Mouse (Mus musculus) midbrain, embryonic 15.5 days (tissue): ENCODE measurements around the gene Dync1i2. TPM values are rescaled to one million over a fixed set of nuclear protein-coding genes. Genes with fewer than 3 reads are reported as not detected.

Experiments used
- ATAC-seq: fragments of 200-750 bp; cut with Nextera tagmentation; replicated peaks from 2 replicates; pipeline ENCODE4 v1.8.0; 2017; ENCODE audit warnings: moderate TSS enrichment
- H3K27ac ChIP-seq: fragments of 300-500 bp; sonication (generic); 2 replicates; pipeline ENCODE4 v1.5.1; 2015; ENCODE audit warnings: mild to moderate bottlenecking, inconsistent platforms
- H3K27me3 ChIP-seq: fragments of 300-500 bp; sonication (generic); replicated peaks from 2 replicates; pipeline ENCODE4 v1.6.1; 2015; ENCODE audit warnings: inconsistent platforms
- H3K36me3 ChIP-seq: fragments of 300-500 bp; sonication (generic); replicated peaks from 2 replicates; pipeline ENCODE4 v1.6.1; 2015; ENCODE audit warnings: inconsistent platforms
- H3K4me1 ChIP-seq: fragments of 300-500 bp; sonication (generic); 2 replicates; pipeline ENCODE4 v1.6.1; 2015; ENCODE audit warnings: inconsistent platforms
- H3K4me2 ChIP-seq: fragments of 300-500 bp; sonication (generic); 2 replicates; pipeline ENCODE4 v1.6.1; 2015; ENCODE audit warnings: inconsistent platforms, mild to moderate bottlenecking, moderate library complexity
- H3K4me3 ChIP-seq: fragments of 300-500 bp; sonication (generic); 2 replicates; pipeline ENCODE4 v1.5.1; 2015; ENCODE audit warnings: mild to moderate bottlenecking, inconsistent platforms
- H3K9ac ChIP-seq: fragments of 300-500 bp; sonication (generic); 2 replicates; pipeline ENCODE4 v1.6.1; 2015; ENCODE audit warnings: mild to moderate bottlenecking, inconsistent platforms
- H3K9me3 ChIP-seq: fragments of 300-500 bp; sonication (generic); 2 replicates; pipeline ENCODE4 v1.6.1; 2016; ENCODE audit warnings: inconsistent platforms
- WGBS: fragments of 180-500 bp; shearing (Covaris S2); methylation state at CpG from one replicate; pipeline ENCODE4 v1.1.7; 2015; ENCODE audit warnings: mixed read lengths; 5-methylcytosine and 5-hydroxymethylcytosine counted together
- polyA plus RNA-seq: library from polyadenylated mRNA; unstranded; fragments of >200 nt; fragmentation: Nextera tagmentation; extraction: Ambion mirVana; gene quantifications from 2 replicates; pipeline ENCODE4 v1.2.1, GENCODE M21; 2015

The Dync1i2 gene
- polyA plus RNA-seq: 171 and 181 TPM in 2 replicates

GRCm38 (mm10) chr2:71211591-71212359, at the start of gene Dync1i2:
Dync1i2 (plus strand) TSS chr2:71211706.
- Histone ChIP-seq H3K9ac (peak within 1 kb of the TSS; percentile 91), H3K4me1 (peaks cover 16% of the 10 kb centered on the region), H3K4me2 (peak within 1 kb of the TSS; percentile 58), H3K27me3 (no peaks in the 10 kb centered on the region), H3K27ac (peak within 1 kb of the TSS; percentile 91), H3K36me3 (peaks cover 2% of the 10 kb centered on the region; the same call in 1 of the 2 replicates), H3K9me3 (no peaks in the 10 kb centered on the region), H3K4me3 (peak within 1 kb of the TSS; percentile 84)
- ATAC-seq: peak; percentile 100
- under 1% methylated on average over 57 of the region's 57 CpGs for WGBS

DNA sequence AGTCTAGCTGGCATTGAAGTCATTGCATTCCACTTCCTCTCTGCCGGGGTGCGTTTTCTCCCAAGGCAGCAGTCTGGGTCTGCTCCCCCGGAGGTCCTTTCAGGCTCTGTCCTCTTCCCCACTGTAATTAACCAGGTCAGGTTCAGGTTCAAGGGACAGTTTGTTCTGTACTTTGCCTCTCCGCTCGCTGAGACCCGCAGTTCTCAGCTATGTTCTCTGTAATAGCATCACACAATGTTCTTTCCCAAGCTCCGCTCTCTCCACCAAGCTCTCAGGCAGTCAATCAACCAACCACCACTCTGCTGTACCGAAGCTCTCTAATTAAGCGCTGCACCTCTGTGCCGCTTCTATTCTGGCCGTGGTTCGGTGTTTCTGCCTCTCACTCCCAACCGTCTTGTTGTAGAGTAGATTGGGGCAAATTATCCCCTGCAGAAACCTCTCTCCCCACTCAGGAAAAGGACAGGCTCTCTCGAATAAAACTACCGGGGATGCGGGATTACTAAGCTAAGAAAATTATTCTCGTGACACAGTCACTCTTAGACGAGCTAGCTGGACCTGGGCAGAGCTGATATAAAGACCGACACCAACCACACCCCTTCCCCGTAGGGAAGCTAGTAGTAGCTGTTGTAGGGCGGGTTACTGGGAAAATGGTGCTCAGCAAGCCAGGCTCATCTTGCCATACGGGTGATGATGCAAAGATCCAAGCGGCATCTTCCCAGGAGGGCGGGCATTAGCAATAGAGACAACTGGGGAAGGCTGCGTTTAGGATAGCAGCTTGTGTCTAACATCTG, 48.5 kb upstream of the Dync1i2 start:
- H3K4me1 ChIP-seq: peaks cover 13% of the 10 kb centered on the region
- no peak overlapping the region for H3K4me2 ChIP-seq
- 83% methylated on average over 25 of the region's 25 CpGs for WGBS
- H3K9me3 ChIP-seq: no peaks in the 10 kb centered on the region
- no peak for ATAC-seq
- no peaks in the 10 kb centered on the region for H3K36me3 ChIP-seq
- H3K4me3 ChIP-seq: no peak overlapping the region
- H3K27ac ChIP-seq: no peak overlapping the region
- H3K9ac ChIP-seq: no peak overlapping the region
- no peaks in the 10 kb centered on the region for H3K27me3 ChIP-seq

GRCm38 (mm10) chr2:71167211-71167610, 44.3 kb upstream of the Dync1i2 start:
- no peak overlapping the region for H3K4me2 ChIP-seq
- WGBS: 86% methylated on average over 4 of the region's 4 CpGs
- peaks cover 9% of the 10 kb centered on the region; the same call in 1 of the 2 replicates for H3K4me1 ChIP-seq
- no peaks in the 10 kb centered on the region for H3K9me3 ChIP-seq
- no peak overlapping the region for H3K4me3 ChIP-seq
- H3K36me3 ChIP-seq: no peaks in the 10 kb centered on the region
- no peaks in the 10 kb centered on the region for H3K27me3 ChIP-seq
- H3K9ac ChIP-seq: no peak overlapping the region
- no peak overlapping the region for H3K27ac ChIP-seq
- ATAC-seq: no peak

- Histone ChIP-seq H3K9ac (no peak overlapping the region), H3K4me1 (peaks cover 9% of the 10 kb centered on the region; the same call in 1 of the 2 replicates), H3K4me2 (0 out of 2 replicates have a peak overlapping the region, but pooled peaks have one; percentile 6), H3K27ac (no peak overlapping the region; the same call in 1 of the 2 replicates), H3K9me3 (no peaks in the 10 kb centered on the region), H3K4me3 (no peak overlapping the region), H3K27me3 (no peaks in the 10 kb centered on the region), H3K36me3 (no peaks in the 10 kb centered on the region)
- ATAC-seq: no peak
- WGBS: 9% methylated on average over 10 of the region's 10 CpGs
Observed at GRCm38 (mm10) chr2:71168461-71169021, 43.0 kb upstream of the Dync1i2 start.

- Histone ChIP-seq H3K36me3 (no peaks in the 10 kb centered on the region), H3K27ac (no peak overlapping the region), H3K9ac (no peak overlapping the region), H3K4me1 (peaks cover 9% of the 10 kb centered on the region; the same call in 1 of the 2 replicates), H3K4me3 (no peak overlapping the region), H3K27me3 (no peaks in the 10 kb centered on the region), H3K4me2 (no peak overlapping the region), H3K9me3 (no peaks in the 10 kb centered on the region)
- no peak for ATAC-seq
- WGBS: 48% methylated on average over 3 of the region's 3 CpGs
Observed at GRCm38 (mm10) chr2:71173031-71173430, 38.5 kb upstream of the Dync1i2 start.

- Histone ChIP-seq H3K27me3 (no peaks in the 10 kb centered on the region), H3K4me1 (no peaks in the 10 kb centered on the region), H3K27ac (0 out of 2 replicates have a peak overlapping the region, but pooled peaks have one; percentile 21), H3K4me3 (no peak overlapping the region), H3K9ac (no peak overlapping the region), H3K36me3 (no peaks in the 10 kb centered on the region), H3K9me3 (no peaks in the 10 kb centered on the region), H3K4me2 (no peak overlapping the region)
- 56% methylated on average over 9 of the region's 9 CpGs for WGBS
- ATAC-seq: no peak
Observed at GRCm38 (mm10) chr2:71176329-71177249, 34.9 kb upstream of the Dync1i2 start.

DNA sequence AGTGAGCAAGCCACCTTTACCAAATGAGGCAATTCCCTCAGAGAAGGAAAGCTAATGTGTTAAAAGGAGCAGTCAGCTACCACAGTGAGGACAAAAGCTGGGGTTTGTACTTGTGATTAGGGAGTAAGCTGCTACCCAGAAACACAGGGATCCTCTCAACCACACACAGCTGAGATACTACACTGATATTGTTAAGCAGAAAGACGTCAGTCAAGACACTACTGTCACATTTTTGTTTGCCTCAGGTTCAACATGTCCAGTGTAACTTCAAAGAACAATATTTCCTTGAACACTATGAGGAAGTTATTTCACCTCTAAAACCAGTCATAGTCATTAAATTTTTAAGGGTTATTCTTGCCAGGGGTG, 34.3 kb upstream of the Dync1i2 start:
- no peak overlapping the region for H3K4me3 ChIP-seq
- H3K36me3 ChIP-seq: no peaks in the 10 kb centered on the region
- no peak for ATAC-seq
- 0 out of 2 replicates have a peak overlapping the region, but pooled peaks have one; percentile 21 for H3K27ac ChIP-seq
- H3K4me1 ChIP-seq: no peaks in the 10 kb centered on the region
- no peak overlapping the region for H3K9ac ChIP-seq
- H3K4me2 ChIP-seq: no peak overlapping the region
- 70% methylated on average over 1 of the region's 1 CpGs for WGBS
- no peaks in the 10 kb centered on the region for H3K9me3 ChIP-seq
- H3K27me3 ChIP-seq: no peaks in the 10 kb centered on the region

DNA sequence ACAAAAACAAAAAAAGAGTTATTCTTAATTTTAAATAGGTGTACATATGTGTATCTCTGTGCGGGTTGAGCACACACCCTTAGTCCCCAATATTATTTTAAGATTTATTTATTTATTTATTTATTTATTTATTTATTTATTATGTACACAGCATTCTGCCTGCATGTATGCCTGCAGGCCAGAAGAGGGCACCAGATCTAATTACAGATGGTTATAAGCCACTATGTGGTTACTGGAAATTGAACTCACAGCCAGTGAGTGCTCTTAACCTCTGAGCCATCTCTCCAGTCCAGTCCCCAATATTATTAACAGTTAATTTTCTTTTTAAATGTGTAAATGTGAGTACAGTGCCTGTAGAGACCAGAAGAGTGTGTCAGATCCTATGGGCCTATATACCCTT, 33.7 kb upstream of the Dync1i2 start:
- H3K36me3 ChIP-seq: no peaks in the 10 kb centered on the region
- H3K4me1 ChIP-seq: no peaks in the 10 kb centered on the region
- no peak overlapping the region for H3K4me3 ChIP-seq
- WGBS: 95% methylated on average over 1 of the region's 1 CpGs
- no peak for ATAC-seq
- no peak overlapping the region for H3K9ac ChIP-seq
- H3K9me3 ChIP-seq: no peaks in the 10 kb centered on the region
- H3K27ac ChIP-seq: no peak overlapping the region
- no peaks in the 10 kb centered on the region for H3K27me3 ChIP-seq
- no peak overlapping the region for H3K4me2 ChIP-seq

DNA sequence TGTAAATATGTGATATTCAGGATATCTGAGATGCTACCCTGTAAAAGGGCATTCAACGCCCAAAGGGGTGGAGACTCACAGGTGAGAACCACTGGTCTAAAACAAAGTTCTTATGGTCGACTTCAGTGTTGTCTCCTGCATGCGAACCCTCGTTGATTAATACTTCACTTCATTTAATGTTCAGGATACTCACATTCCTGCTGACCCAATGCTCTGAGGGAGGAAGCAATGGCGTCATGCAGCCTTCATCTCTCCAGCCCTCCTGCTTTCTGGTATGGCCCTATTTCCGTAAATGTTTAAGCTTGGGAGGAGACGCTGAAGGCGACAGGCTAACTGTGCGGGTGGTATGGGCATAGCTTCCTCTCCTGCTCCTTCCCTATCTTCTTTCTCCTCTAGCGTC, 31.8 kb upstream of the Dync1i2 start:
- H3K4me2 ChIP-seq: no peak overlapping the region
- H3K36me3 ChIP-seq: no peaks in the 10 kb centered on the region
- no peak overlapping the region for H3K4me3 ChIP-seq
- no peak overlapping the region for H3K27ac ChIP-seq
- WGBS: 90% methylated on average over 10 of the region's 10 CpGs
- ATAC-seq: no peak
- no peak overlapping the region for H3K9ac ChIP-seq
- no peaks in the 10 kb centered on the region for H3K27me3 ChIP-seq
- H3K9me3 ChIP-seq: no peaks in the 10 kb centered on the region
- H3K4me1 ChIP-seq: no peaks in the 10 kb centered on the region

DNA sequence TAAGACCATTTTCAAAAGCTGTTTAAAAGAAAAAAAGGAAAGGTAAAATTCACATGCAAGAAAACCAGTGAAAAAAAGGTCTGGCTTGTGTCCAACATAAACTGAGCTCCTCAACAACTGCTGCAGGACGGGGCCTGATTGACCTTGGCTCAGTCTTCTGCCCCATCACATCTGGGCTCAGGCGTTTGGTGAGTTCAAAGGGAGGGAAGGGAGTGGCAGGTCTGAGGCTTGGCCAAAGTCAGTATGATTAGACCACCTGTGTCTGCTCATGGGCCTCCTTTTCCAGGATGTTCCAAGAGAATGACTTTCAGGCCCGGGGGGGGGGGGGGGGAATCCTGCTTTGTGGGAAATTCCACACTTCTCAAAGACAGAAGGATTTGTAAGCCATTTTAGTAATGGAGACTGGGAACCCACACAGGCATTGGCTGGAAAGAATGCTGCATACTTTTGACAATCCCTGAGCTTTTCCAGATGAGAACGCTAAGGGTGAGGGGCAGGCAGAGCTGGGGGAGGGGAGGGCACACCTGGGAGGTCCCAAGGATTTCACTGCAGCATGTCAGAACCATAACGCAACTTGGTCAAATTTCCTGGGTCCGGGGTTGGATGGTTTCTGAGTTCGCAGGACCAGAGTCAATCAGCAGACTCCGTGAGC, 30.8 kb upstream of the Dync1i2 start:
- no peak overlapping the region for H3K4me3 ChIP-seq
- no peak overlapping the region for H3K9ac ChIP-seq
- WGBS: 67% methylated on average over 8 of the region's 8 CpGs
- ATAC-seq: no peak
- H3K36me3 ChIP-seq: no peaks in the 10 kb centered on the region
- H3K4me2 ChIP-seq: no peak overlapping the region
- H3K27ac ChIP-seq: no peak overlapping the region
- no peaks in the 10 kb centered on the region for H3K9me3 ChIP-seq
- H3K4me1 ChIP-seq: no peaks in the 10 kb centered on the region
- no peaks in the 10 kb centered on the region for H3K27me3 ChIP-seq

- Histone ChIP-seq H3K9ac (no peak overlapping the region), H3K36me3 (no peaks in the 10 kb centered on the region), H3K27ac (no peak overlapping the region), H3K4me1 (peaks cover 25% of the 10 kb centered on the region), H3K9me3 (no peaks in the 10 kb centered on the region), H3K4me2 (no peak overlapping the region), H3K4me3 (no peak overlapping the region), H3K27me3 (no peaks in the 10 kb centered on the region)
- WGBS: 70% methylated on average over 3 of the region's 3 CpGs
- ATAC-seq: no peak
Observed at GRCm38 (mm10) chr2:71187950-71188349, 23.6 kb upstream of the Dync1i2 start.
